Mouse (Mus musculus): ENCODE data around the gene Hpf1.

Gene Hpf1

DNA sequence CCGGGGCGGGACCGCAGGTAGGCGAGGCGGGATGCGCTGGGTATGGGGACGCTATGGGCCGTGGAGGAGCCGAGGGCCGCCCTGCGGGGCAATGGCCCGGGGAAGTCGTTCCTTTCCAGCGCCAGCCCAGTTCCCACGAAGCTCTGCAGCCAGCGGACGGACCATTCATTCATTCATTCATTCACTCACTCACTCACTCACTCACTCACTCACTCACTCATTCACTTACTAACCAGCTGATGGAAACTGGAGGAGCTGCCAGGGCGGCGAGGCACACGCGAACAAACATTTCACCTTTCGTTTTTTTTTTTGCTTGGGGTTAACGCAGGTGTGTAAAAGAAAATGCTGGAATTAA lies 279 bp downstream of the Hpf1 start:
- in situ Hi-C loops (cut with MseI, MboI) = loop anchor here in 1 of 2 experiments (25.0 kb wide), 1 partner anchor 378 kb away; the partner anchor contains the start of genes Aadat and Gm10283

DNA sequence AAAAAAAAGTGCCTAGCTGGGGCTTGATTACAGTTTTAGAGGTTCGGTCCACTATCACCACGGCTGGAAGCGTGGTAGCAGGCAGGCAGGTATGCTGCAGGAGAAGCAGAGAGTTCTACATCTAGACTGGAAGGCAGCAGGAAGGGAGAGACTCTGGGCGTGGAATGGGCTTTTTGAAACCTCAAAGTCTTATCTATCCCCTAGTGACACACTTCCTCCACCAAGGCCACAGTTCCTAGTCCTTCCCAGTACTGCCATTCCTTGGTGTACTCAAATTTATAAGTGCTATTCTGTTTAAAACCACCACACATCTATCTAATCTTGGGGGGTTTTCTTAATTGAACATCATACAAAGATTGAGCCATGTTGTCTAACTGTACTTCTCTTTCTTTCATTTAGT lies 1.5 kb downstream of the Hpf1 start:
- in situ Hi-C loops (cut with MseI, MboI) = loop anchor here in 1 of 2 experiments (25.0 kb wide), 1 partner anchor 379 kb away; the partner anchor contains the start of genes Aadat and Gm10283

DNA sequence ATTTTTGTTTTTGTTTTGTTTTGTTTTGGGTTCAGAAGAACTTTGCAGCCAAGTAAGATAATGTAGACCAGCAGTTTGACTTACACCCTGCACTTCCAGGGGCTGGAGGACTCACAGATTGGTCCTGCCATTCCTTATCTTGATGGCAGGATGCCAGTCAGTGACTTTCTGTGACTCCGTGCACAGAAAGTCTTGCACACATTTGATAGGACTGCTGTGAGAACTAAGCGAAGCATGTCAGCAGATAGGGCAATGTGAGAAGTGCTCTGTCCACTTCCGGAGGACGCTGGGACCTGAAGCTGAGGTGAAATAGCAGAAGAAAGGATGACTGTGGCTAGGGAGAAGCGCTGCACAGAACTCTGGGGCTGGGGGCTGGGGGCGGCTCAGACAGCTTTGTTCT lies 5.7 kb downstream of the Hpf1 start:
- in situ Hi-C loops (cut with MseI, MboI) = loop anchor here in 1 of 2 experiments (25.0 kb wide), 1 partner anchor 384 kb away; the partner anchor contains the start of genes Aadat and Gm10283

DNA sequence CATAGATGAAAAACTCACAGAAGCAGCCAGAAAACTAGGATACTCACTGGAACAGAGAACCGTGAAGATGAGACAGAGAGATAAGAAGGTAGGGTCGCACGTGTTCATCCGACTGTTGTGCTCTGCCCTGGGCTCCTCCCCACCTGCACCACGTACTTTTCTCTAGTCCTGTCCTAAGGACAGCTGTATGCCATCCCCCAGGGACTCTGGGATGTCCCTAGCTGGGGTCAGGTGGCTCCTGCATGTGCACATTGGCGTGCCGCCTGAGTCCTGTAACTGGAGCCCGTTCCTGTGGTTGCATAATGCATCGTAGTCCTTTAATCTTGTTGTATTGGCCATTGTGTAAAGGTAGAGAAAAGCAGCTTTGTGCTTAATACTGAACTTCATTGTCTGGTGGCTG lies 9.9 kb downstream of the Hpf1 start:
- in situ Hi-C loops (cut with MseI, MboI) = no loop called here

DNA sequence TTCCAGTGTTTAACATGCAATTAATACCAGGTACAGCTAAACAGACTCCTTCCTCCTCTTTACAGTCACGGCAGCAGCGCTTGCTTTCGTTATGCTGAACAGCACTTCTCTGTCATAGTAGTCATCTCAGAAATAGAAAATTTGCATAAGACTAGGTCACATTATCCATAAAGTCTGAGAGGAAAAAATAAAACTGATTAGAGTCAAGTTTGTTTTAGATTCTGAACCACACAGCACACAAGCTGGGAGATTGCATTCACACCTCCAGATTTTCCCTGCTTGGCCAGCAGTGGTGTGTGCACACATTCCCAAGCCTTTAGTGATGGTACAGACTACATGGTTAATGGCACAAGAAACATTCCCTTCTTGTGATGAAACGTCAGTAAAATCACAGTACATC lies 21.9 kb downstream of the Hpf1 start:
- in situ Hi-C loops (cut with MseI, MboI) = no loop called here

DNA sequence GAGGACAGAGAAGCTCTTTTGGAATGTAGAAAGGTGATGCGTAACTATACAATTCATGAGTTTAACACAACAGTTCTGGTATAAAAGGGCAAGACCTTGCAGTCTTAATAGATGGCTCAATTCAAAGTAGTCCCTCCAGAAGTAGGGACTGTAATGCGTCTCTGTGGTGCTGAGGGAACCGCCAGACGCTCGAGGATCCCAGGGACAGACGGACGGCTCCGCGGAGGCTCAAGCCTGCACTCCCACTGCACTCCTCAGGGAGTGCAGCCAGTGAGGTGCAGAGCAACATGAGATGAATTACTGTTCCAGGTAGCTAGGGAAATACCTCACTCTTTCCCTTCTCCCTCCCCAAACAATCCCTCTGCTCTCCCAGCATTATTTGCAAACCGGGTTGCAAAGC lies 22.3 kb downstream of the Hpf1 start:
- in situ Hi-C loops (cut with MseI, MboI) = no loop called here

DNA sequence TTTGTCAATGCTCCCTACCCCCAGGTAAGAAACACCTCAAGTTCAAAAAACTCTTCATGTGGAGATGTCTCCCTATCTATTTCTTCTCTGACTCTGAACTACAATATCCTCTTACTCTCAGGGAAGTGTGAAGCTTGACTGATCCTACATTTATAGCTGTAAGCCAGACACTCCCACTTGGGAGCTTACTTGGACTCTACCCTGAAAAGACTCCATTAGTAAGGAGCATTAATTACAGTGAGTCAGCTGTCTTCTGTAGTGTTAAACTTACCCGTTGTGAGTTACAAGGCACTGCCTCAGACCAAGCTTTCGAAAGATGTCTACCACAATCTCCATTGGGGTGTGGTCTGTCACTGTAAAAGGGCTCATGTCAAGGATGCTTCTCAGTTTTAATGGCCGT lies 28.9 kb downstream of the Hpf1 start:
- in situ Hi-C loops (cut with MseI, MboI) = no loop called here

DNA sequence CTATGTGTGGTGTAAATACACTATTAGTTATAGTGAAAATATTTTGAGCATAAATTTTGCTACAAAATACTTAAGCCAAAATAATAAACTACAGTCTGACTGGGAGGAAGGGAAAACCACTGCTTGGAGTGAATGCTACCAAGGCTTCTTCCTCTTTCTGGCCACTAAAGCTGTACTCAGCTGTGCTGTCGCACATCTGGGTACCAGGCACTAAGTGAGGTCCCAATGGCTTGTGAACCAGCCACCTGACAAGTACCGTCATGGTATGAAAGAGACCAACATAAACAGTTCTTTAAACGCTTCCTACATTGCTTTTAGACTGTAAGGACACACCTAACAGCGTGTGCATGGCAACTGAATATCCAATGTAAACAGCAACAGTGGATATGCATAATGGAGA lies 30.0 kb downstream of the Hpf1 start:
- in situ Hi-C loops (cut with MseI, MboI) = no loop called here

DNA sequence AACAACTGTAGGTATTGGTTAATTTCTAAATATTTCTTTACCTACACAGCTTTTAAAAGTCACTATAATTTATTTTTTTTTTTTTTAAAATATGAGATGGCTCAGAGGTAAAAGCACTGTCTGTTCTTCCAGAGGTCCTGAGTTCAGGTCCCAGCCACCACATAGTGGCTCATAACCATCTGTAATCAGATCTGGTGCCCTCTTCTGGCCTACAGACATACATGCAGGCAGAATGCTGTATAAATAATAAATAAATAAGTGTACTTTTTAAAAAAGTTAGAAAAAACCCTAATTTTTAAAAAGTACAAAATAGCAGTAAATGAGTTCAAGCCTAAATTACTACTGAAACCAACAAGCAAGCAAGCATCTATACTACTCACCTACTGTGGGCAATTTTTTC lies 43.4 kb downstream of the Hpf1 start:
- in situ Hi-C loops (cut with MseI, MboI) = no loop called here

DNA sequence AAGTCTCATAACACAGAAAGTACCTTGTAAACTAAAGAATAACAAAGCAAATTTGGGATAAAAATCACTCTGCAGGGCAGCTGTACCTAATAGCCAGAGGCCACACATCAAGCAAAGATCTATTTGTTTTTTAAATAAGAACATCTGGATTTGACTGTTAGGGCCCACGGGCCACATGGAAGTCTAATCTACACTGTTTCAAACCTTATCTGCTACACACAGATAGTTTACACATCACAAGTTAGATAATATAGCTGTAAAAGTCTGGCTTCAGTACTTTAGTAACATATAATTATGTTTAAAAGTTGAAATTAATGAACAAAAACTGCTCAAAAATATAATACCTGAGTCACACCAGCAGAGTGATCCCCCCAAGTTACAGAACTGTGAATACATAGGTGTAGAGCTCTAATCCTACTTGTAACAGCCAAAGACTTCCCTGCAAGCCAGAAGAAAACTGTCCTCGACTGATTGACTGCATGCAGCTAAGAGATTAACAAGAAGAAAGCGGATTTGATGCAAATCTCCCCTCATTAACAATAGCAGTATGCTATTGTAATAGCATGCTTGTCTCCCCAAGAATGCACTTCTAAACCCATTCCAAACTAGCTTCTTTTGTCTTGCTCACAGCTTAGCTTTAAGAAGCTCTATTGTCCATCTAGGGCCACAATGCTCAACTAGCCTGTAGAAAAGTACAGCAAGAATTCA lies 48.7 kb downstream of the Hpf1 start:
- in situ Hi-C loops (cut with MseI, MboI) = no loop called here

DNA sequence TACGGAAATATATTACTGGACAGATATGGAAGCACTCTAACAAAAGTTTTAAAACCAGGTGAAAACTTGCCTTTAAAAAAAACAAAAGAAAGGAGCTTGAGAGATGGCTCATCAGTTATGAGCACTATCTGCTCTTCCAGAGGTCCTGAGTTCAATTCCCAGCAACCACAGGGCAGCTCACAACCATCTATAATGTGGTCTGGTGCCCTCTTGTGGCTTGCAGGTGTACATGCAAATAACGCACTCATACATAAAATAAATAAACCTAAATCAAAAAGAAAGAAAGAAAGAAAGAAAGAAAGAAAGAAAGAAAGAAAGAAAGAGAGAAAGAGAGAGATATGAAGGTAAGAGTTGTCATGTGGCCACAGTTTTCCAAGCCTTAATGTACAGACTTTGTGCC lies 52.6 kb downstream of the Hpf1 start:
- in situ Hi-C loops (cut with MseI, MboI) = no loop called here

DNA sequence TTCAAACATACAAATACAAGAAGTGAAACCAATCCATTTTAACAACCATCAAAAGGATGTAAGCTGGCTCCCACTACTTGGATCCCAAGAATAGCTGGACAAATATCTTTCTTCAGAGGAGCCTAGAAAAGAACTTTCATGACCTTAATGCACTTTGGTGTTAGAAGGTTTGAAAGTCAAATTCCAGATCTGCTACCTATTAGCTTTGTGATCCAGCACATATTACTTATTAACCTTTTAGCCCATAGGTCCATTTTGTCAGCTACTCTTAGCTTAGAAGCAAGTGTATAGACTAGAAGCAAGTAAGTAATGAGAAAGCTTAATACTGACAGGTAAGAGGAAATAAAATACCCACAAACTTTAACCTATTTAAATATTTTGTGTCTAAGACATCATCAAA lies 57.3 kb downstream of the Hpf1 start:
- in situ Hi-C loops (cut with MseI, MboI) = no loop called here

DNA sequence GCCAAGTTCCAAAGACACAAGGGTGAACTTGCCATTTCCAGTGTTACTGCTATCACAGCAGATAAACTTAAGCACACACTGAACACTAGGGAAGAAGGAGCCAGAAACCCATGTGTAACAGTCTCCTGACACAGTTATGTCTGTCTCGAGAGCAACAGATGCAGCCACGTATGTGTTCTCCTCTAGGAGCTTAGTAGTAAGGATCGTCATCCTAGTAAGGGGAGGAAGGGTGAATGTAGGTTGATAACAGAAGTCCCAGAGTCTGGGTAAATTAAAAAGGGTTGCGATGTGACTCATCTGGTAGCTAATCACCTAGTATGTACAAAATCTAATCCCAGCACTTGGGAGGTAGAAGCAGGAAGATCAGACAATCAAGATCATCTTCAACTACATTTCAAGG lies 59.6 kb downstream of the Hpf1 start:
- in situ Hi-C loops (cut with MseI, MboI) = no loop called here

DNA sequence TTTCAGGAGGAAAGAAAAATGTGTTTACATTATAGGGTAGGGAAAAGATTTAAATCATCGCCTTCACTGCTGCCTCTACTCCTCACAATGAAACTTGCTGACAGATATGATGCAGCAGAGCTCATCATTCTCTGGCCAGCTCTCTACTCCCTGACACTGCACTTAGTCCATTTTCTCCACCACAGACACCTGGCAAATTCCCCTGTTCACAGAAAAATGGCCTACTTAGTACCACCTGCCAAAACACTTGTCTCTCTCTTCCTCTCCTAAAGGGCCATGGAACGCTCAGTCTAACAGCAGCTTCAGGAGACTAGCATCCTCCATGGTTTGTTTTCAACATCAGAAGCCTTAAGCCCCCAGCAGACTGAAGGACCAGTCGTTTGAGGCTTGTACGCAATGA lies 61.1 kb downstream of the Hpf1 start:
- in situ Hi-C loops (cut with MseI, MboI) = no loop called here

DNA sequence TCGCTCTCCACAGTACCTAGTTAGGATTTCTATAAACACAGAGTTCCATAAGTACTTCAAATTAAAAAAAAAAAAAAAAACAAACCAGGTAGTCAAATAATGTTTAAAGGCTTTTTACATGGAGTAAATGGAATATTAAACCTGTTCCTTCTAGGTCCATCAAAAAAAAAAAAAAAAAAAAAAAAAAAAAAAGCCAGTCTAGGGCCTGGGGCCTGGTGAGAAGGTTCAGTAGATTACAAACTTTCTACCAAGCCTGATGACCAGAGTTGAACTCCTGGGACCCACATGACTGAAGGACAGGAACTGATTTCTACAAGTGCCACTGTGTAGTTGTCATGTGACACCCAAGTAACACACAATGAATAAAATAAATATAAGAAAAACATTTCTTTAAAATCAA lies 61.5 kb downstream of the Hpf1 start:
- in situ Hi-C loops (cut with MseI, MboI) = no loop called here

DNA sequence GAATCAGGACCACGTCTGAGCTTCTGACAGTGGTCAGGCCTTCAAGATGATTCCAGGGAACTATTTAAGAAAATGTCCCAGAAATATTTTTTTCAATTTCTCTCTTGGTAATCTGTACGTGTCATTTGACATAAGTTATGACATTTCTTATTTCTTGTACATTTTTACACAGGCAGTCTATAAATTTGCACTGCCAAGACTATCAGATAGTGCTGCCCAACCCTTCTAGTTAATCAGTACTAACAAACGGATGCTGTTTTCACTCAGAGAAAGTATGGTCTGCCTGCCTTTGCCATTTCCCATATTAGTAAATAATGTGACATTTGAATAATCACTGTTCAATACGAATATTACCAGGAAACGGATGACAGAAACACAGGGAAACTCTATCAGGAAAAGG lies 62.6 kb downstream of the Hpf1 start:
- in situ Hi-C loops (cut with MseI, MboI) = no loop called here

DNA sequence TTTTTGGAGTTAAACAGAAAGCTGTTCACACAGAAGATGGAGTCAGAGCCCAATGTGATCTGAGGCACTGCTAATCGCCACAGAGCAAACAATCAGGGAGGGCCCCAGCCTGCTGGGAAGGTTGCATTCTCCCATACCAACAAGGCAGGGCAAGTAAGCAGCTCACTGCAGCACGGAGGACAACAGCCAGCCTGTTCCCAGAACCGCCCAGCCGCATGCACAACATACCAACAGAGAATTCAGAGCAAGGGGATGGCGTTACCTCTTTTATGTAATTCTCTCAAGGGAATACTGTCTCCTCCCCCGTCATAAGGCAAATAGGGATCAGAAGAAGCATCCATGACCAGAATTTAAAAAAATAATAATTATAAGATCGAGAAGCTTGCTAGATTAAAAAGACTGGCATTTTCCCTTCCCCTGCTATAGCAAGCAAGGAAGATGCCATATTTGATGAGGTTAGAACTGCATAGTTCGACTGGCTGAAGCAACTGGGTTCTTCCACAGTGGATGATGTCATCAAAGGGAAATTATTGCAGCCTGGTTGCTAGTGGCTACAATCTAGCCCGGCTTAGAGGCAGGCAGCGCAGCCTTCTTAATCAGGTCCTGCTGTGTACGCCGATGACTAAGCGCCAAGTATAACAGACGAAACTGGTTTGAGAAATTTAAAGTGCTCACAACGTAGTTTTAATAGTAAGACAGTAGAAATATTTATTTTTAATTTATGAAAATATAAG lies 64.2 kb downstream of the Hpf1 start:
- in situ Hi-C loops (cut with MseI, MboI) = no loop called here

DNA sequence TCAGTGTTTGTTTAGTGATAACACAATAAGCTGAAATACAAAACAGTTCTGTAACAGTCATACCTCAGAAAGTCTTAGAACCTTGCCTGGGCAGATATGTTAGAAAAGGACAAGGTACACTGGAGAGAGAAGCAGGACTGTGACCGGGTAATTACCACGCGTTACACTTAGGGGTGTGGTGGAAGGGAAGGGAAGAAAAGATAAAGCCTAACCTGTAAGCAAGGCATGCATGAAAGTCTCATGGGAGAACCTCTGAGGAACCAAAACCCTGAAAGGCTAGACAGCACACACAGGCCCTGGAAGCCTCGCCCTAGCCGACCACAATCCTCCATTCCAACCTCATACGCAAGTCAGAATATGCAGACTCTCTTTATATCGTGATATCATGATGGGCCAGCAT lies 66.6 kb downstream of the Hpf1 start:
- in situ Hi-C loops (cut with MseI, MboI) = no loop called here
